Mouse (Mus musculus): ENCODE measurements around the gene Lst1.

DNA sequence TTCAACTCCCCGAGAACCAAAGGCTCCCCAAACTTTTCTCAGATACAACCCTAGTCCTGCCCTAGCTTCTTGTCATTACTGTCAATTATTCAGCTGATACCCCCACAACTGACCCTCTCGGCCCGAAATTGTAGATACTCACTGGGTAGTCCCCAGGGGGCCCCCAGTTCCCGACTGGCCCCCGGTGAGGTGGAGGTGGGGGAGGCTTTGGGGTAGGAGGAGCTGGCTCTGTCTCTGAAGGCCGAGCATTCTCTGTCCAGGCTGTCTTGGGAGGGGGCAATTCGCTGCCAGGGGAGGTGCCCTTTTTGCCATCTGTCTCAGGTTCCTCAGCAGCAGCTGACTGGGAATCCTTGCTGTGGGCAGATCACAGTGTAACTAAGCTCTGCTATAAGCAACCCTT is 28.6 kb downstream of the Lst1 start:
- TF ChIP-seq CTCF (IDR thresholded peaks at IDR 0.05; ENCODE audit: extremely low read depth, insufficient read depth, low read length): no peak
- TF ChIP-seq POLR2A (IDR thresholded peaks at IDR 0.05; ENCODE audit: extremely low read depth, insufficient read depth, low read length): no peak

Data from cortical plate, adult 2 months (tissue).